Mouse (Mus musculus) embryonic facial prominence, embryonic 14.5 days (tissue): ENCODE results near the gene Diaph3. TPM values are rescaled to one million over a fixed set of nuclear protein-coding genes. Genes with fewer than 3 reads are reported as not detected.
"Not testable (repeated sequence)": the region's sequence is repeated elsewhere in the genome, so short reads cannot be mapped to it uniquely, and the experiment has no call there.

Experiments
- ATAC-seq: fragments of 200-750 bp; cut with Nextera tagmentation; 2 replicates; pipeline ENCODE4 v1.8.0; 2017; ENCODE audit warnings: low read depth, moderate number of reproducible peaks, moderate TSS enrichment
- DNase-seq: peaks from one replicate; pipeline ENCODE4 v3.0.0-alpha.2; 2015; ENCODE audit warnings: low spot score
- H3K27ac ChIP-seq: fragments of 300-500 bp; sonication (generic); replicated peaks from 2 replicates; pipeline ENCODE4 v1.5.1; 2014; ENCODE audit warnings: low read depth, mild to moderate bottlenecking, low read length, moderate library complexity
- H3K27me3 ChIP-seq: fragments of 300-500 bp; sonication (generic); replicated peaks from 2 replicates; pipeline ENCODE4 v1.6.1; 2014; ENCODE audit warnings: low read length; ENCODE audit not compliant: control insufficient read depth, insufficient read depth
- H3K36me3 ChIP-seq: fragments of 300-500 bp; sonication (generic); 2 replicates; pipeline ENCODE4 v1.6.1; 2014; ENCODE audit warnings: low read length, mixed read lengths; ENCODE audit not compliant: control insufficient read depth, insufficient read depth
- H3K4me1 ChIP-seq: fragments of 300-500 bp; sonication (generic); 2 replicates; pipeline ENCODE4 v1.6.1; 2014; ENCODE audit warnings: antibody characterized with exemption, low read length; ENCODE audit not compliant: control insufficient read depth, insufficient read depth
- H3K4me2 ChIP-seq: fragments of 300-500 bp; sonication (generic); 2 replicates; pipeline ENCODE4 v1.6.1; 2014; ENCODE audit warnings: low read depth, mild to moderate bottlenecking, low read length, moderate library complexity, mixed read lengths
- H3K4me3 ChIP-seq: fragments of 300-500 bp; sonication (generic); 2 replicates; pipeline ENCODE4 v1.5.1; 2014; ENCODE audit warnings: low read depth, mild to moderate bottlenecking, low read length
- H3K9ac ChIP-seq: fragments of 300-500 bp; sonication (generic); 2 replicates; pipeline ENCODE4 v1.6.1; 2014; ENCODE audit warnings: low read depth, mild to moderate bottlenecking, low read length, moderate library complexity, mixed read lengths
- H3K9me3 ChIP-seq: fragments of 300-500 bp; sonication (generic); 2 replicates; pipeline ENCODE4 v1.6.1; 2016; ENCODE audit warnings: low read length; ENCODE audit not compliant: control insufficient read depth
- WGBS: fragments of 180-500 bp; shearing (Covaris S2); extraction: QIAGEN DNeasy Blood & Tissue Kit; methylation state at CpG from one replicate; pipeline ENCODE4 v1.1.7; 2014; 5-methylcytosine and 5-hydroxymethylcytosine counted together
- polyA plus RNA-seq: library from polyadenylated mRNA; unstranded; fragments of >200 nt; fragmentation: Nextera tagmentation; extraction: Ambion mirVana; gene quantifications from 2 replicates; pipeline ENCODE4 v1.2.1, GENCODE M21; 2014

Gene Diaph3
- polyA plus RNA-seq, 1 experiment from 2014 or later, result 9.5 TPM

DNA sequence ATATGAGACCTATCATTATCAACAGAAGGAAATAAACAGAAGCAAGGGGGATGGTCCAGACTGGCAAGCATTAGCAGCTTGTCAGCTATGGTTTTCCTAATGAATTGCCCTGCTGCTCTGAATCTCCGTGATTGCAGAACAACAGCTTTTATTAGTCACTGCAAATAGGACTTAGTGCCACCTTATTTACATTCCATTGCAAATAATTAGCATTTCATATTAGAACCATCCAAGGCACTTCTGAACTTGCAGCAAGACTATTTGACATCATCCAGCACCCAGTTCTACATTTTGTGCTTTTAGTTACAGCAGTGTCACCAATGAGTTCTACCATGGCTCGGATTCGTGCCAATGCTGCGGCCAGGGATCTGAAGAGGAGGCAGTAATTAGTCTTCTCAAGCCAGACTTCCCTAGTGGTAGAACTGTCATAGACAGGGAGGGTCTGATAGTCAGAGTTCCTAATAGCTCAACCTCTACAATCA, 411.4 kb downstream of the Diaph3 start:
- no peak overlapping the region for H3K4me3 ChIP-seq
- no peak overlapping the region for H3K4me2 ChIP-seq
- H3K27ac ChIP-seq, result no peak overlapping the region
- no peaks in the 10 kb centered on the region for H3K27me3 ChIP-seq
- ATAC-seq (no peak), DNase-seq (no peak)
- no peaks in the 10 kb centered on the region for H3K4me1 ChIP-seq
- H3K9ac ChIP-seq, result no peak overlapping the region
- WGBS, result 77% methylated on average over 4 of the region's 4 CpGs
- no peaks in the 10 kb centered on the region for H3K9me3 ChIP-seq
- H3K36me3 ChIP-seq, result no peaks in the 10 kb centered on the region

DNA sequence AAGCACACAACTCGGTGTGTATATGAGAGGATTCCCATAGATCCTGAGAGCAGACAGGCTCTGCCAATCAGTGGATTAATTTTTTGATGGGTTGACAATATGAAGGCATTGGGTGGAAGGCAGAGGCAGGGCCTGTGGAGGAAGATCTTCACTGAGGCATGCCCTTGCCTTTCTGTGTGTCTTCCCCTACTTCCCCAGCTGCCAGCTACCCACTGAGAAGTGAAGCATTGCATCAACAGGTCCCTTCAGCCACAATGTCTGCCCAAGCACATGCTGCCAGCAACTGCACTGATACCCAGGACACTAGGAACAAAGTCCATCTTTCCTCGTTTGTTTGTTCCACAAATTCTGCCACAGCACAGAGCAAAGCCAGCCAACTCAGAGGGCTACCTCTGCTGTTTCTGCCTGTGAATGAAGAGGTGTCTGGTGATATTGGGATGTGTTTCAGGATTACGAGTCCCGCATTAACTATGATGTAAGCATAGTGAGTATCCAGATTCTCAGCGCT, 413.4 kb downstream of the Diaph3 start:
- Histone ChIP-seq H3K36me3 (no peaks in the 10 kb centered on the region), H3K9ac (no peak overlapping the region), H3K4me3 (no peak overlapping the region), H3K27ac (no peak overlapping the region), H3K4me1 (no peaks in the 10 kb centered on the region), H3K27me3 (no peaks in the 10 kb centered on the region), H3K4me2 (no peak overlapping the region), H3K9me3 (no peaks in the 10 kb centered on the region)
- no peak for ATAC-seq
- DNase-seq, result no peak
- WGBS, result 94% methylated on average over 5 of the region's 5 CpGs

- 93% methylated on average over 6 of the region's 6 CpGs for whole genome bisulfite sequencing
- ATAC-seq, result no peak
Measured at GRCm38 (mm10) chr14:86721768-86722167, 419.3 kb downstream of the Diaph3 start.

DNA sequence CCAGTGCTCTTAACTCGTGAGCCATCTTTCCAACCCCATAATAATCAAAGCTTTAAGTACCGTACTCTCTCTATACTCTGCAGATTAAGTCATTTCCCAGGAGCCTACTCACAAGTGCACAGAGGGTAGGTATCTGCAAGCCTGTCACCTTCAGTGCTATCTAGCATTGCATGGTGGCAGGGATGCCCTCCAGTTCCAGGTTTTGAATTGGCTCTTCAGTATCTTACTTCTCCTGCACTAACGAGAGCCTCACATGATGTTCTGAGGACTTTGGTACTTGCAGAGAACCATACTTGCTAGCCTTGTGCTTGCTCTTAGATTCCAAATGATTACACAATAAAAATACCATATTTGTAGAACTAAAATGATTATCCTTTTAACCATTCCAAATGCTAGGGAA, 420.0 kb downstream of the Diaph3 start:
- Histone ChIP-seq H3K4me3 (no peak overlapping the region), H3K4me2 (no peak overlapping the region), H3K27me3 (no peaks in the 10 kb centered on the region), H3K9me3 (no peaks in the 10 kb centered on the region), H3K9ac (no peak overlapping the region), H3K27ac (no peak overlapping the region), H3K4me1 (no peaks in the 10 kb centered on the region), H3K36me3 (no peaks in the 10 kb centered on the region)
- DNase-seq, result no peak
- WGBS, result 88% methylated on average over 3 of the region's 3 CpGs
- no peak for ATAC-seq

More at GRCm38 (mm10) chr14:86721768-86722167, 419.3 kb downstream of the Diaph3 start:
- Histone ChIP-seq H3K4me2 (no peak overlapping the region), H3K9me3 (no peaks in the 10 kb centered on the region), H3K9ac (no peak overlapping the region), H3K27me3 (no peaks in the 10 kb centered on the region), H3K4me1 (no peaks in the 10 kb centered on the region), H3K27ac (no peak overlapping the region), H3K36me3 (no peaks in the 10 kb centered on the region), H3K4me3 (no peak overlapping the region)
- no peak for DNase-seq

DNA sequence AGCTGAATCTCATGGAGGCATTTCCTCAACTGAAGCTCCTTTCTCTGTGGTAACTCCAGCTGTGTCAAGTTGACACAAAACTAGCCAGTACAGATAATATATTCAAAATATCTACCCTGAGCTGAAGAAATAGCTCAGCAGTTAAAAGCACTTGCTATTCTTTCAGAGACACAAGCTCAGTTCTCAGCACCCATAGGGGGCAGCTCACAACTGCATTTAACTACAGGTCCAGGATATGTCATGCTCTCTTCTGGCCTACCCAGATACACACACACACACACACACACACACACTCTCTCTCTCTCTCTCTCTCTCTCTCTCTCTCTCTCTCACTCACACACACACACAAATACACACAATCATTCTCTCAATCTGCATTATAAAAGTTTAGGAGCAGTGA, 420.6 kb downstream of the Diaph3 start:
- not testable (repeated sequence) for H3K36me3 ChIP-seq, ATAC-seq, H3K27me3 ChIP-seq, H3K9ac ChIP-seq, H3K27ac ChIP-seq, DNase-seq, H3K9me3 ChIP-seq, H3K4me1 ChIP-seq, H3K4me2 ChIP-seq, H3K4me3 ChIP-seq

DNA sequence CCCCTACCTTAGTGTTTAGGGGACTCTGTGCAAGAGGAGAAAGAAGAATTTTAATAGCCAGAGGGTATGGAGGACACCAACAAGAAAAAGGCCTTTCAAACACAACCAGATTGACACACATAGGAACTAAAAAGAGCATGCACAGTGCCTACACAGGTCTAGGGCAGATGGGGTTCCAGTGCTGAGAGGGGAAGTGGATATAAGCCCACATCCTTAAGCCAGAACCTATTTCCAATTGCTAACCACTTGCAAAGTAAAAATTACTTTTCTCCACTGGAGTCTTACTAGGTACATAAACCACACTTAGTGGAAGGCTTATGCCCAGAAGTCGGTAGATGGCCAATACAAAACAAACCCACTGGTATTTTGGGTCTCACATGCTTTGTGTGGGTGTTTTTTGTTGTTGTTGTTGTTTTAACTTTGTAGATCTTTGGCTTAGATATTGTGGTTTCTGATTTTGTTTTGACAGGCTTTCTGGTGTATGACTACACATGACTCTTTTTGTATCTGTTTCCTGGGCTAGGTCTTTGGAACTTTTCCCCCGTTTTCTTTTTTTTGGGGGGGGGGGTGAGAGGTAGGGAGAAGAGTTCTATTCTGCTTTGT, 426.8 kb downstream of the Diaph3 start:
- H3K9me3 ChIP-seq, result no peaks in the 10 kb centered on the region
- H3K27ac ChIP-seq, result no peak overlapping the region
- ATAC-seq (no peak), DNase-seq (no peak)
- H3K4me1 ChIP-seq, result no peaks in the 10 kb centered on the region; the same call in 1 of the 2 replicates
- H3K36me3 ChIP-seq, result no peaks in the 10 kb centered on the region
- WGBS, result 80% methylated on average over 2 of the region's 2 CpGs
- no peak overlapping the region for H3K9ac ChIP-seq
- no peak overlapping the region for H3K4me3 ChIP-seq
- no peaks in the 10 kb centered on the region for H3K27me3 ChIP-seq
- H3K4me2 ChIP-seq, result no peak overlapping the region

- no peaks in the 10 kb centered on the region for H3K27me3 ChIP-seq
- H3K4me2 ChIP-seq, result no peak overlapping the region
- H3K9me3 ChIP-seq, result no peaks in the 10 kb centered on the region
- H3K9ac ChIP-seq, result no peak overlapping the region
- no peak overlapping the region for H3K27ac ChIP-seq
- H3K4me1 ChIP-seq, result no peaks in the 10 kb centered on the region
- DNase-seq (no peak), ATAC-seq (no peak)
- no peak overlapping the region for H3K4me3 ChIP-seq
- no peaks in the 10 kb centered on the region for H3K36me3 ChIP-seq
- 69% methylated on average over 3 of the region's 3 CpGs for WGBS
Measured at GRCm38 (mm10) chr14:86704080-86704479, 437.0 kb downstream of the Diaph3 start.

DNA sequence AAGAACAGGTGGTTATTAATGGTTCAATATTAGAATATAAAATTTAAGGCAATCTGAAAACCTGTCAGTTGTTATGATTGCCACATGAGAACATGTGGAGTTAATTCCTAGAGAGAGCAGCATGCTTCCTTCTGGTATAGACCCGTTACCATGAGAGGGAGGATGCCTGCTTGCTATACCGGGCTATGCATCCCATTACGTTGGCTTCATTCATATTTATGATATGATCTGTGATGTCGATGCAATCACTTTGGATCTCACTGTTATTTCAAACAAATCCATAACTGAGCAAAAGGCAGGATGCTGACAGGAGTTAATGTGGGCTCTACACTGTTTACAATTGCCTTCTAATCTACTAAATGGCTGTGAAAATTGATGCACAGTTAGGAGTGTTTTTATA, 439.9 kb downstream of the Diaph3 start:
- DNase-seq (no peak), ATAC-seq (no peak)
- 65% methylated on average over 4 of the region's 4 CpGs for WGBS
- H3K4me3 ChIP-seq, result no peak overlapping the region
- no peak overlapping the region for H3K4me2 ChIP-seq
- H3K9ac ChIP-seq, result no peak overlapping the region
- H3K27ac ChIP-seq, result no peak overlapping the region
- no peaks in the 10 kb centered on the region for H3K9me3 ChIP-seq
- no peaks in the 10 kb centered on the region for H3K36me3 ChIP-seq
- no peaks in the 10 kb centered on the region for H3K27me3 ChIP-seq
- H3K4me1 ChIP-seq, result no peaks in the 10 kb centered on the region

GRCm38 (mm10) chr14:86697887-86698286, 443.1 kb downstream of the Diaph3 start:
- no peak overlapping the region for H3K4me2 ChIP-seq
- H3K9me3 ChIP-seq, result no peaks in the 10 kb centered on the region
- H3K9ac ChIP-seq, result no peak overlapping the region
- H3K4me3 ChIP-seq, result no peak overlapping the region
- H3K27me3 ChIP-seq, result no peaks in the 10 kb centered on the region
- DNase-seq (no peak), ATAC-seq (no peak)
- H3K36me3 ChIP-seq, result no peaks in the 10 kb centered on the region
- no peaks in the 10 kb centered on the region for H3K4me1 ChIP-seq
- no peak overlapping the region for H3K27ac ChIP-seq
- WGBS, result 81% methylated on average over 1 of the region's 1 CpGs
